Mouse (Mus musculus) testis, adult 2 months (tissue): Measurements from ENCODE around the gene Gramd1b. TPM values are rescaled to one million over a fixed set of nuclear protein-coding genes. Genes with fewer than 3 reads are reported as not detected.

Experiments used
- H3K27ac ChIP-seq: fragments of 200-500 bp; 2 replicates; pipeline ENCODE4 v1.5.1; 2012; ENCODE audit warnings: low read depth, low read length; ENCODE audit not compliant: control insufficient read depth, insufficient read depth
- H3K27me3 ChIP-seq: fragments of 200-500 bp; 2 replicates; pipeline ENCODE4 v1.6.1; 2012; ENCODE audit warnings: mild to moderate bottlenecking, low read length, moderate library complexity; ENCODE audit not compliant: control insufficient read depth, insufficient read depth
- H3K36me3 ChIP-seq: fragments of 200-500 bp; 2 replicates; pipeline ENCODE4 v1.6.1; 2012; ENCODE audit warnings: mild to moderate bottlenecking, low read length; ENCODE audit not compliant: control insufficient read depth, insufficient read depth
- H3K4me1 ChIP-seq: fragments of 200-500 bp; 2 replicates; pipeline ENCODE4 v1.6.1; 2012; ENCODE audit warnings: low read length; ENCODE audit not compliant: control insufficient read depth, insufficient read depth
- H3K4me3 ChIP-seq: fragments of 200-500 bp; 2 replicates; pipeline ENCODE4 v1.5.1; 2012; ENCODE audit warnings: low read depth, mild to moderate bottlenecking, low read length, moderate library complexity, mixed read lengths; ENCODE audit not compliant: control insufficient read depth
- CTCF ChIP-seq: fragments of 200-500 bp; IDR thresholded peaks from 2 replicates; pipeline ENCODE4 v1.5.1; 2012; ENCODE audit warnings: low read depth, mild to moderate bottlenecking, inconsistent platforms, low read length, moderate library complexity; ENCODE audit not compliant: control insufficient read depth, insufficient read depth, insufficient replicate concordance
- POLR2A ChIP-seq: fragments of 200-500 bp; IDR thresholded peaks from 2 replicates; pipeline ENCODE4 v1.6.1; 2012; ENCODE audit warnings: low read depth, mild to moderate bottlenecking, inconsistent platforms, low read length, moderate library complexity; ENCODE audit not compliant: control insufficient read depth
- polyA plus RNA-seq: library from polyadenylated mRNA; depleted of rRNA; stranded (reverse); fragments of >200 nt; gene quantifications from 2 replicates; pipeline ENCODE4 v1.2.3, GENCODE M21; 2012

The Gramd1b gene
- polyA plus RNA-seq, 1 experiment: 143 TPM

DNA sequence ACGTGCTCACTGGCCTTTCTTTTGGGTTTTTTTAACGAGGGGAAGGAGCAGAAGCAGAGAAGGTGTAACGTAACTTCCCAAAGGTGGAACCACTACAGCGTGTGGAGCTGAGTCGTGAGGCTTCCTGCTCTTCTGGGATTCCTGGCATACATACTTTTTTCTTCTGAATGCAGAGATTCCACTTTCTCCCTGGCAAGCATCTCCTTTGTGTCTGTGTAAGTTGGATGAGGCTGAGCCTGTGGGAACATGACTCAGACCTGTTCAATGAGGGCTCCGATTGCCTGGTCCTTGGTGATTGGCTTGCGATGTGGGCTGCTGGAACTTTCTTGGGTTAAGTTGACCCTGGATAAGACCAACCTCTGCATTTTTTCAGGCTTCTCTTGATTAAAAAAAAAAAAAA lies 28.5 kb upstream of the Gramd1b start:
- TF ChIP-seq POLR2A (no peak), CTCF (no peak)
- no peaks in the 10 kb centered on the region for H3K27me3 ChIP-seq
- H3K36me3 ChIP-seq: no peaks in the 10 kb centered on the region
- no peak overlapping the region for H3K27ac ChIP-seq
- no peaks in the 10 kb centered on the region for H3K4me1 ChIP-seq
- H3K4me3 ChIP-seq: no peak overlapping the region

DNA sequence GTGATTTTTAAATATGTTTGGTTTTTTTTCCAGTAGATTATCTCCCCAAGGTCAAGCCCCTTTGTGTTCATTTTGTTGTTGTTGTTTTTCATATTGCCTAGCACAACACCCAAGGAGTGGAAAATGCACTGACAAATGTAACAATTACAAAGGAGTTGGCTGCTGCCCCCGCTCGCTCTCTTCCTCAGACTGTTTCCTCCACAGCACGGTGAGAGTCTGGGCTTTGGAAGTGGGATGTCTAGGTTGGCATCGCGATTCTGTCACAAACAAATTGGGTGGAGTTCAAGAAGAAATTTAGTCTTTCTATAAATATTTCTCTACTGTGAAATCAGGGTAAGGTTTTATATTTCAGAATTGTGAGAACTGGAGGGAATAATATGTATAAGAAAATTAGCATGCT lies 26.6 kb upstream of the Gramd1b start:
- TF ChIP-seq CTCF (no peak), POLR2A (no peak)
- H3K4me1 ChIP-seq: no peaks in the 10 kb centered on the region

DNA sequence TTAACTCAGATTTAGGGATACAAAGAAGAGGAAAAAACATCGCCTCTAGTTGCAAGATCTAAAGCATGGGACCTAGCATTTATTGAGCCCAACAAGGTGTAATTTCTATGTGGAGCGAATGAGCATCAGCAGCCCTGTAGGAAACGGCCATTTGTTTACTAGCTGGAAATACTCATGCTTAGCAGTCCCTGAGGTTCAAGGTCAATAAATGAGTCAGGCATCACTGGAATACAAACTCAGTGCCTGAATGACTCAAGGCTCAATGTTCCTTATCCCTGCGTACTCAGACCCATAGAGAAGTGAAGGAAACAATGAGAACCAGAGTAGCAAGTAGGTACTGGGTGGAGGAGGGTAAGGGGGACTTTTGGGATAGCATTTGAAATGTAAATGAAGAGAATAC lies 25.2 kb upstream of the Gramd1b start:
- no peak overlapping the region for H3K4me3 ChIP-seq
- no peak for TF ChIP-seq POLR2A
- no peak for TF ChIP-seq CTCF
- H3K36me3 ChIP-seq: no peaks in the 10 kb centered on the region
- no peak overlapping the region for H3K27ac ChIP-seq
- H3K27me3 ChIP-seq: no peaks in the 10 kb centered on the region
- no peaks in the 10 kb centered on the region for H3K4me1 ChIP-seq

More for the DNA sequence above, 26.6 kb upstream of the Gramd1b start:
- H3K27ac ChIP-seq: no peak overlapping the region
- H3K36me3 ChIP-seq: no peaks in the 10 kb centered on the region
- no peaks in the 10 kb centered on the region for H3K27me3 ChIP-seq
- no peak overlapping the region for H3K4me3 ChIP-seq

DNA sequence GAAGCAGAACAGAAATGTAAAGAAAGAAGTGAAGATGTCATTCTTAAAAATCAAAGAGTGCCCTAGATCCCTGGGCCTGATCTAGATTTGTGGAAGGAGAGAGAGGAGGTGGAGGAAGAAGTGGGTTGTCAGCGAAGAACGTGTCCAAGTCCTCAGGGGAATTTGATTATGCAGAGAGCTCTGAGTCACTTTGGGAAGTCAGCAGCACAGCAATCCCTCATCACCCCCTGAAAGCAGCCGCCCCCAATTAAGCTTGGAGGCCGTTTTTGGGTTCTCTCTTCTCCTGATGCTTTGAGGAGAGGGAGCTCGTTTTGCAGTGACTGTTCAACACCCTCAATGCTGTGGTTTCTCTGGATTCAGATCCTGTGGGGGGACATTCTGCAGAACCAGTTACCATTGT lies 24.1 kb upstream of the Gramd1b start:
- H3K27me3 ChIP-seq: no peaks in the 10 kb centered on the region
- H3K27ac ChIP-seq: no peak overlapping the region
- no peak overlapping the region for H3K4me3 ChIP-seq
- TF ChIP-seq POLR2A: no peak
- no peak for TF ChIP-seq CTCF
- H3K36me3 ChIP-seq: no peaks in the 10 kb centered on the region
- H3K4me1 ChIP-seq: no peaks in the 10 kb centered on the region

DNA sequence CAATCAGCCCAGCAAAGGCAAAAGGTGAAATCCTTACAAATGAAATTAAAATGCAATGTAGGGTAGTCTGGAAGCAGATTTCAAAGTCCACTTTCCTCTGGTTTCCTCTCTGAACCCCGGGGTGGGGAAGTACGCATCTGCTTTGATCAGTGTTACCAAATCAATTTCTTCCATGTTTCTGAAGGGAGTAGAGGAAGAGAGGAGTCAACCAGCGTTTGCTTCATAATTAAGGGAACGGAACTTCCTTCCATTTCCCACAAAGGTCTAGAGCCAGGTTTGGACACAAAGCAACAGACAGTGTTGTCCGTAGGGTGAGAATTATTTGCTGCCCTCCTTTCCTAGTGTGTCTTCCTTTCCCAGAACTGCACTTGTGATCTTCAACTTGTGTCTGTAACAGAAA lies 16.7 kb upstream of the Gramd1b start:
- Histone ChIP-seq H3K27ac (no peak overlapping the region), H3K4me3 (no peak overlapping the region), H3K27me3 (no peaks in the 10 kb centered on the region), H3K36me3 (no peaks in the 10 kb centered on the region), H3K4me1 (no peaks in the 10 kb centered on the region)
- TF ChIP-seq POLR2A (no peak), CTCF (no peak)

DNA sequence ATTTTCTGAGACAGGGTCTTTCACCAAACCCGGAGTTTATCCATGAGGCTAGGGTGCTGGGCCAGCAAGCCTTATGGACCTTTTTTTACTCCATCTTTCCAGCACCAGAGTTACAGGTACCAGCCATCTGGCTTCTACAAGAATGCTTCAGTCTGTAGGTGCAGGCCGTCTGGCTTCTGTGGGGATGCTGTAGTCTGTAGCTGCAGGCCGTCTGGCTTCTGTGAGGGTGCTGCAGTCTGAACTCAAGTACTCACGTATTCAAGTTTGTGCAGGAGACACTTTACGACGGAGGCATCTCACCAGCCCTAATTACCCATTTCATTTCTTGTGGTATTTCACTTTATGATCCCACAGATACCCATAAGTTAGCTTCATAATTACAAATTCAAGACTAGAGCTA lies 14.0 kb upstream of the Gramd1b start:
- no peak overlapping the region for H3K4me3 ChIP-seq
- no peaks in the 10 kb centered on the region for H3K27me3 ChIP-seq
- no peaks in the 10 kb centered on the region for H3K4me1 ChIP-seq
- no peak for TF ChIP-seq CTCF
- TF ChIP-seq POLR2A: no peak
- H3K36me3 ChIP-seq: no peaks in the 10 kb centered on the region
- H3K27ac ChIP-seq: no peak overlapping the region

DNA sequence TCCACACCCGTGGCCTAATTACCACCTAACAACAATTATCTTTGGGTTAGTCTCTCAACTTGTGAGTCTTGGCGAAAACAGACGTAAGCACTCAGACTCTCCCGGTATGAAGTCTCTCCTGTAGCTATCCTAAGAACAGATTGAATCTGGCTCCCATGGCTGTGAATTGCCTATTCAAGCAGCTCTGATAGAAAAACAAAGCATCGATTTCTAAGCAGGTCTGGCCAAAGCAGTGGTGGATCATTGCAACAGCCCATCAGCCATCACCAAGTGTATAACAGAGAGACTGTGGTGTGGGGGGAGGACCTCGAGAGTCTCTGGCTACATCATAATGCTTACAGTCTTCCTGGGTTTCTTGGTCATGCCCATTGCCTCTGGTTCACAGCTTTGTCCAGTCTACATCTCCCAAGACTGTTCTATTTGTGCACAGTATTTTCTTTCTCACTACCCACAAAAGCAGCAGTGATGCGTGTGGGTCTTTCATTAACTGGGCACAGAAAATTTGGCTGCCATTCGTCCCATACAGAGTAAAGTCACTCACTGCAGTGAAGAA lies 8.5 kb upstream of the Gramd1b start:
- no peak for TF ChIP-seq POLR2A
- TF ChIP-seq CTCF: no peak
- Histone ChIP-seq H3K36me3 (no peaks in the 10 kb centered on the region), H3K27me3 (no peaks in the 10 kb centered on the region), H3K4me1 (no peaks in the 10 kb centered on the region), H3K27ac (no peak overlapping the region), H3K4me3 (no peak overlapping the region)

DNA sequence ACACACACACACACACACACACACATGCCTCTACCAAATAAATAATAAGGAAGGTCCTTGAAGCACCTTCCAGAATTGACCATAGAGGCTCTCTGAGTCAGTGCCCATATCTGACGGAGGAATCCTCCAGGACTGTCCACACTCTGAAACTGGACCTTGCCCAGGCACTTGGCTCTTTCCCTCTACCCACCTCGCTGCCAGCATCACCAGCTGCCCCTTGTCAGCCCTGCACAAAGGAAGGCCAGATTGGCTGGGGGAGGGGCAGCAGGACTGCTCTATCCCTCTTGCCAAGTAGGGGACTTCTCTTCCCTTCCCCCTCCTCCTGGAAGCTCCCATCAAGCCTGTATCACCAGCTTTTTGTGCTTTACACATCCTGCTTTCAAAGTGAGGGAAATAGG lies 6.5 kb upstream of the Gramd1b start:
- no peak overlapping the region for H3K4me3 ChIP-seq
- H3K36me3 ChIP-seq: no peaks in the 10 kb centered on the region
- TF ChIP-seq POLR2A (no peak), CTCF (no peak)
- H3K4me1 ChIP-seq: no peaks in the 10 kb centered on the region
- no peaks in the 10 kb centered on the region for H3K27me3 ChIP-seq
- H3K27ac ChIP-seq: no peak overlapping the region
